13 mouse cellular contexts compared by ENCODE assay signal in the genomic region with DNA sequence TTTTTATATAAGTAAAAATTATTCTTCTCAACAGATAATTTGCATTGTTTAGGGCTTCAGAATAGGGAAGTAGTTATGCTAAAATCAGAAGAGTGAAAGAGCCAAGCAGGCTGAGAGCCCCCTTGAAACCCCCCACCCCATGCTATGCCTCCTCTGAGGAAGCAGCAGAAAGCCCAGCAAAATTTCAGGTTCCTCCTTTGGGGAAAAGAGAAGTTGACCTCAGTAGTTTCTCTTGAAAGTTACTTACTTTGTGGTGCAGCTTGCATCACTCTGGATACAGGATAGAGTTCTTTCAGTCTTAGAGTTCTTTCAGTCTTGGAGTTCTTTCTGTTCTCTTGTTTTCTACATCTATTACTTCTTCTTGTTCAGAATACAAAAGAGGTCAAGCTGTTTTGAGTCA. TPM values are rescaled to one million over a fixed set of nuclear protein-coding genes. Genes with fewer than 3 reads are reported as not detected.
DNase-seq lines count a peak whose midpoint lies in the region; ATAC-seq lines count a peak whose summit lies in the region.
"Had no signal": no experiment of that assay in that cellular context is flagged by ENCODE, and none has a peak within 500 bp of the region (broad histone marks: within the 10 kb centered on the region; RNA-seq: fewer than 3 reads in every experiment).

No protein-coding gene starts in this region.

- ATAC-seq in monocyte, adult 5-6 weeks (replicated peaks; ENCODE audit: insufficient number of reproducible peaks, low FRiP score, low TSS enrichment, poor library complexity, severe bottlenecking): peak; percentile 46

- DNase-seq in B cell, adult 2 months: peak; percentile 72 to 75
- peak; percentile 2 for DNase-seq in brain, adult 2 months (ENCODE audit: low read depth, low spot score)
- peak; percentile 87 for DNase-seq in heart, adult 11 months
- peak; percentile 7 for DNase-seq in kidney, adult 9 months
- peak; percentile 18 to 39 for DNase-seq in lung, adult 18-20 months
- peak; percentile 69 for DNase-seq in lung, postnatal 36 days
- DNase-seq in spleen, postnatal 4 days (ENCODE audit: low spot score in 2 of 2): peak; percentile 28 to 63

RNA-seq across cellular contexts. Expression of gene Bcl2a1a, which starts 3.5 kb away (rescaled TPM):
- 109 to 201 TPM (median 189 TPM) in 3 replicates for total RNA-seq in monocyte, adult 5-6 weeks (2017)
- total RNA-seq: gastrocnemius, adult 18-20 months; gastrocnemius, postnatal 36 days; heart, postnatal 25 days; hindbrain, postnatal 0 days; left cerebral cortex, postnatal 10 days had no signal

Comparison
In these comparisons a context has a peak if more than half of its experiments do, and no peak if none do; other contexts are left out.
1. Peak in every context shown above with its lines: DNase-seq and ATAC-seq.
2. DNase-seq: peak in every context shown above with its lines; median percentile 87 in heart, adult 11 months; 74 in B cell, adult 2 months; 69 in lung, postnatal 36 days; 46 in spleen, postnatal 4 days; 28 in lung, adult 18-20 months; 7 in kidney, adult 9 months; 2 in brain, adult 2 months.